Mouse (Mus musculus) gastrocnemius, postnatal 25 days (tissue): ENCODE measurements at regions not wholly inside any gene's neighbourhood (a gene's known extent, or its start where the extent isn't known, plus 50 kb on each side); places are given as distances from the start of the nearest gene placed in this dataset.

ENCODE experiments used
- DNase-seq: peaks from one replicate; pipeline ENCODE4 v3.0.0; 2022

GRCm38 (mm10) chr10:117542351-117542750 lies 86.9 kb upstream of the Cpm start:
- no peak for DNase-seq

GRCm38 (mm10) chr10:117541487-117541886 lies 87.8 kb upstream of the Cpm start:
- DNase-seq: no peak

- no peak for DNase-seq
These were observed 88.4 kb upstream of the Cpm start for GRCm38 (mm10) chr10:117540747-117541398.

GRCm38 (mm10) chr10:117540112-117540594 lies 89.1 kb upstream of the Cpm start:
- DNase-seq: no peak

- no peak for DNase-seq
These were observed 89.8 kb upstream of the Cpm start for GRCm38 (mm10) chr10:117539532-117539931.

GRCm38 (mm10) chr10:117538725-117539124 lies 90.6 kb upstream of the Cpm start:
- no peak for DNase-seq

GRCm38 (mm10) chr10:117536769-117537599 lies 92.3 kb upstream of the Cpm start:
- no peak for DNase-seq

GRCm38 (mm10) chr10:117535843-117536242 lies 93.5 kb upstream of the Cpm start:
- no peak for DNase-seq

GRCm38 (mm10) chr10:117534992-117535719 lies 94.1 kb upstream of the Cpm start:
- no peak for DNase-seq

GRCm38 (mm10) chr10:117534478-117534877 lies 94.8 kb upstream of the Cpm start:
- no peak for DNase-seq

GRCm38 (mm10) chr10:117533541-117534386 lies 95.5 kb upstream of the Cpm start:
- no peak for DNase-seq

GRCm38 (mm10) chr10:117532750-117533540 lies 96.4 kb upstream of the Cpm start:
- no peak for DNase-seq

GRCm38 (mm10) chr10:117531798-117532747 lies 97.2 kb upstream of the Cpm start:
- DNase-seq: no peak

GRCm38 (mm10) chr10:117530859-117531602 lies 98.3 kb upstream of the Cpm start:
- no peak for DNase-seq

GRCm38 (mm10) chr10:117530007-117530858 lies 99.1 kb upstream of the Cpm start:
- no peak for DNase-seq

GRCm38 (mm10) chr10:117529269-117530006 lies 99.9 kb upstream of the Cpm start:
- DNase-seq: no peak

GRCm38 (mm10) chr10:117528575-117529268 lies 100.6 kb upstream of the Cpm start:
- DNase-seq: no peak
